Mouse (Mus musculus): ENCODE data around the gene Psd.

- TF ChIP-seq GATA1 (IDR thresholded peaks at IDR 0.05; ENCODE audit: low read length) (no peak), TAL1 (IDR thresholded peaks at IDR 0.05; ENCODE audit: low read length) (no peak)
Measured at GRCm38 (mm10) chr19:46369204-46369603, 42.2 kb upstream of the Psd start.

All from erythroblast, embryonic 14.5 days (primary cell).